Mouse (Mus musculus) erythroblast, embryonic 14.5 days (primary cell): Measurements from ENCODE around the gene Chd3.

Experiments used
- GATA1 ChIP-seq: IDR thresholded peaks from 2 replicates; pipeline ENCODE4 v1.6.1; 2012; ENCODE audit warnings: low read length, inconsistent platforms, mixed read lengths
- TAL1 ChIP-seq: IDR thresholded peaks from 3 replicates; pipeline ENCODE4 v1.6.1; 2012; ENCODE audit warnings: low read length, inconsistent platforms, mixed read lengths

GRCm38 (mm10) chr11:69411073-69411535 is 41.9 kb upstream of the Chd3 start:
- no peak for TF ChIP-seq GATA1
- no peak for TF ChIP-seq TAL1
